Mouse (Mus musculus) liver, embryonic 14.5 days (tissue): ENCODE measurements around the gene Prdx6b.

Experiments
- CTCF ChIP-seq: IDR thresholded peaks from 2 replicates; pipeline ENCODE4 v1.5.1; 2016; ENCODE audit warnings: antibody characterized with exemption, low read depth, control low read depth
- EP300 ChIP-seq: IDR thresholded peaks from 2 replicates; pipeline ENCODE4 v1.6.1; 2016; ENCODE audit warnings: antibody characterized with exemption, low read depth

- TF ChIP-seq CTCF (no peak), EP300 (no peak)
These were observed 18.5 kb downstream of the Prdx6b start for GRCm38 (mm10) chr2:80310772-80311171.
